In genomic region chr9:100560251-100560890, GRCm38 (mm10) we compare ENCODE assay signal across 16 mouse cellular contexts. TPM values are rescaled to one million over a fixed set of nuclear protein-coding genes. Genes with fewer than 3 reads are reported as not detected.
DNase-seq lines count a peak whose midpoint lies in the region; ATAC-seq and TF ChIP-seq lines count a peak whose summit lies in the region.
"Had no signal": no experiment of that assay in that cellular context is flagged by ENCODE, and none has a peak within 500 bp of the region (broad histone marks: within the 10 kb centered on the region; RNA-seq: fewer than 3 reads in every experiment).

No protein-coding gene starts in this region.

- WGBS in forebrain, embryonic 16.5 days, result 54% methylated on average over 10 of the region's 10 CpGs

- DNase-seq in left cerebral cortex, postnatal 36 days (ENCODE audit: low spot score in 2 of 2), result peak; percentile 22 to 36
- no peak for DNase-seq in left cerebral cortex, postnatal 4 days
- DNase-seq in brain, embryonic 14.5 days (ENCODE audit: low read depth), result peak; percentile 91
- DNase-seq in cerebellum, adult 11-12 months, result peak; percentile 73
- no peak for DNase-seq in spleen, adult 18-20 months
- DNase-seq in heart, postnatal 10 days, result no peak
- DNase-seq: gastrocnemius, postnatal 25 days; heart, postnatal 4 days; liver, embryonic 13.5 days; retina, postnatal 1 day had no signal

- no peaks in the 10 kb centered on the region for H3K36me3 ChIP-seq in forebrain, embryonic 16.5 days (ENCODE audit: control insufficient read depth, insufficient read depth)
- H3K36me3 ChIP-seq: kidney, embryonic 15.5 days; liver, embryonic 13.5 days; neural tube, embryonic 13.5 days had no signal

- H3K27ac ChIP-seq in forebrain, embryonic 16.5 days (ENCODE audit: low read length), result no peak overlapping the region
- H3K27ac ChIP-seq: kidney, embryonic 15.5 days; liver, embryonic 13.5 days; neural tube, embryonic 13.5 days had no signal

- peak; percentile 78 for ATAC-seq in forebrain, embryonic 16.5 days
- ATAC-seq: inflammation-experienced regulatory T-cells, adult 6 months had no signal

- no peak overlapping the region for H3K9ac ChIP-seq in forebrain, embryonic 16.5 days (replicated peaks; ENCODE audit: low read depth, low read length)
- H3K9ac ChIP-seq: kidney, embryonic 15.5 days; liver, embryonic 13.5 days; neural tube, embryonic 13.5 days had no signal

- TF ChIP-seq CTCF in brain, embryonic 14.5 days (IDR thresholded peaks at IDR 0.05; ENCODE audit: borderline replicate concordance, extremely low read depth, insufficient read depth, insufficient read length), result no peak

- no peak overlapping the region for H3K4me2 ChIP-seq in forebrain, embryonic 16.5 days (ENCODE audit: low read length)
- H3K4me2 ChIP-seq: heart, embryonic 11.5 days; kidney, embryonic 15.5 days; liver, embryonic 13.5 days; neural tube, embryonic 13.5 days had no signal

- H3K27me3 ChIP-seq in forebrain, embryonic 16.5 days (replicated peaks; ENCODE audit: control insufficient read depth, insufficient read depth, low read length), result 0 out of 2 replicates have a peak, but pooled peaks cover 5% of the 10 kb centered on the region
- H3K27me3 ChIP-seq: kidney, embryonic 15.5 days; liver, embryonic 13.5 days; neural tube, embryonic 13.5 days had no signal

- TF ChIP-seq POLR2A in brain, embryonic 14.5 days (IDR thresholded peaks at IDR 0.05; ENCODE audit: borderline replicate concordance, extremely low read depth, insufficient read depth, insufficient read length, poor library complexity, severe bottlenecking), result no peak

- peaks cover 20% of the 10 kb centered on the region for H3K4me1 ChIP-seq in forebrain, embryonic 16.5 days (replicated peaks; ENCODE audit: control insufficient read depth, insufficient read depth, low read length)
- H3K4me1 ChIP-seq: kidney, embryonic 15.5 days; neural tube, embryonic 13.5 days had no signal

- intact Hi-C loops in left cerebral cortex, postnatal 36 days (cut with DNase I), result no loop called here
- intact Hi-C loops in left cerebral cortex, postnatal 4 days (cut with DNase I), result no loop called here
- intact Hi-C loops in heart, postnatal 10 days (cut with DNase I), result no loop called here

- H3K9me3 ChIP-seq in forebrain, embryonic 16.5 days (ENCODE audit: control insufficient read depth, low read length), result no peaks in the 10 kb centered on the region
- H3K9me3 ChIP-seq: kidney, embryonic 15.5 days; liver, embryonic 13.5 days; neural tube, embryonic 13.5 days had no signal

- H3K4me3 ChIP-seq in forebrain, embryonic 16.5 days (replicated peaks; ENCODE audit: low read length), result no peak overlapping the region
- H3K4me3 ChIP-seq: erythroblast, embryonic 14.5 days; kidney, embryonic 15.5 days; liver, embryonic 13.5 days; neural tube, embryonic 13.5 days had no signal

RNA-seq across cellular contexts. Expression of gene Slc35g2, which starts 10.5 kb away (rescaled TPM):
- 10 to 100 TPM; 18.7 to 19.2 TPM for total RNA-seq in left cerebral cortex, postnatal 36 days (2021)
- 1 to 10 TPM; 4.3 to 6.2 TPM for total RNA-seq in left cerebral cortex, postnatal 4 days (2021)
- 6.8 and 7.5 TPM in 2 replicates for polyA plus RNA-seq in brain, embryonic 14.5 days (2012; rRNA removed)
- polyA plus RNA-seq in forebrain, embryonic 16.5 days (2015; fragmentation: Nextera tagmentation; extraction: Ambion mirVana), result 6.7 and 8.4 TPM in 2 replicates
- 1 to 10 TPM; 6.5 to 7.1 TPM for total RNA-seq in heart, postnatal 10 days (2021)
- polyA plus RNA-seq: erythroblast, embryonic 14.5 days had no signal

RNA-seq across cellular contexts. Expression of gene Nck1, which starts 14.4 kb away (rescaled TPM):
- 10 to 100 TPM; 31.1 to 35.0 TPM for total RNA-seq in left cerebral cortex, postnatal 36 days (2021)
- total RNA-seq in left cerebral cortex, postnatal 4 days (2021), result 10 to 100 TPM; 20.5 to 25.8 TPM
- polyA plus RNA-seq in brain, embryonic 14.5 days (2012; rRNA removed), result 29.3 and 32.9 TPM in 2 replicates
- 44.8 and 47.3 TPM in 2 replicates for polyA plus RNA-seq in forebrain, embryonic 16.5 days (2015; fragmentation: Nextera tagmentation; extraction: Ambion mirVana)
- total RNA-seq in heart, postnatal 10 days (2021), result 10 to 100 TPM; 56.7 to 65.8 TPM

RNA-seq across cellular contexts. Expression of gene Stag1, which starts 37.2 kb away (rescaled TPM):
- 10 to 100 TPM; 48.3 to 61.0 TPM for total RNA-seq in left cerebral cortex, postnatal 36 days (2021)
- 10 to 100 TPM; 45.8 to 55.4 TPM for total RNA-seq in left cerebral cortex, postnatal 4 days (2021)
- polyA plus RNA-seq in brain, embryonic 14.5 days (2012; rRNA removed), result 24.1 and 31.6 TPM in 2 replicates
- 36.0 and 38.6 TPM in 2 replicates for polyA plus RNA-seq in forebrain, embryonic 16.5 days (2015; fragmentation: Nextera tagmentation; extraction: Ambion mirVana)
- 10 to 100 TPM; 41.3 to 42.6 TPM for total RNA-seq in heart, postnatal 10 days (2021)

Comparison
In these comparisons a context has a peak if more than half of its experiments do, and no peak if none do; other contexts are left out.
1. DNase-seq: peak in left cerebral cortex, postnatal 36 days (2 of 2), brain, embryonic 14.5 days (single experiment) and cerebellum, adult 11-12 months (single experiment); none in left cerebral cortex, postnatal 4 days (single experiment), spleen, adult 18-20 months (0 of 2) and heart, postnatal 10 days (0 of 2).